Mouse (Mus musculus): ENCODE measurements around the gene Krtap3-1. TPM values are rescaled to one million over a fixed set of nuclear protein-coding genes. Genes with fewer than 3 reads are reported as not detected.
"Not testable (repeated sequence)": the region's sequence is repeated elsewhere in the genome, so short reads cannot be mapped to it uniquely, and the experiment has no call there.

Krtap3-1 gene
- not detected for total RNA-seq (2021)

DNA sequence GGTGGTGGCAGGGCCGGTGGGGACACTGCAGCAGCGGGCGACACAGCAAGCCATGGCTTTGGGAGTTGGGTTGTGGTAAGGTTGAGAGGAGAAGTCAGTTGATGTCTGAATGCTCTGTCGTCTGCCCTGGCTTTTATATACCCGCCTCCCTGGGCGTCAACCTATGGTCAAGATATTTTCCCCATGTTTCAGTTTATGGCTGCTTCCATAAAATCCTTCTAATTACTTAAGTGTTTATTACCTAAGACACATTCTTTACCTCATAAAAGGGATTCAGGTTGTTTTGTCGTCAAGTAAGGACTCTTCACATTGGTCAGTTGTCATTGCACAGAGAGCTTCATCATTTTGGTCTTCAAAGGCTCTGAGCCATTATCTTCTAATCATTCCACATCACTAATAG, at the start of gene Krtap3-1:
Krtap3-1 (minus strand) TSS at position 101 of the 400 bp plus-strand sequence.
- DNase-seq (ENCODE audit: extremely low spot score in 1 of 2, low spot score in 1 of 2) = no peak

DNA sequence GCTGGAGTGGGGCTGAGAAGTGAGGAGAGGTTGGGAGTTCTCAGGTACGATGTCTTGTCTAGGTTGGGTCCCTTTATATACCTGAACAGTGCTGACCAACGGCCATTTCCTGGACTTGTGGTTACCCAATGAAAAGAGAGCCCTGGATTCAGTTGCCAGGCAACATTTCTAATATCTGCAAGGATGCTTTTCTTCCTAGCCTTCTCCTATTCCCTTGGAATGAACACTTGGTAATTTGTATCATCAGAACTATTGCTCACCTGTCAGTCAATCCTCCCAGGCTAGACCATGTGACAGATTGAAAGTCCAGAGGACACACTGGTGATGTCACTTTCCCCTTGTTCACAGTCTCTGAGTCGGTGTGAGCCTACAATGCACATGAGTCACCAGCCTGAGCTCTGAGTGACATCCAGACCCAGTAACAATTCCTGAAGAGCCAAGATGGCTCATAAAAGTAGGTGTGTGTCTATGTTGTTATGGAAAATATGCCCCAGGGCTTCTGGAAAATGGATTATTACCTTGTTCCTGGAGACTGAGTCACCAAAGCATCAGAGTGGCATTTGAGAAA, 48.5 kb upstream of the Krtap3-1 start, which contains the start of gene Krtap2-4:
Krtap2-4 (minus strand) TSS at position 51 of the 568 bp plus-strand sequence.
- no peak for DNase-seq (ENCODE audit: extremely low spot score in 1 of 2, low spot score in 1 of 2)

DNA sequence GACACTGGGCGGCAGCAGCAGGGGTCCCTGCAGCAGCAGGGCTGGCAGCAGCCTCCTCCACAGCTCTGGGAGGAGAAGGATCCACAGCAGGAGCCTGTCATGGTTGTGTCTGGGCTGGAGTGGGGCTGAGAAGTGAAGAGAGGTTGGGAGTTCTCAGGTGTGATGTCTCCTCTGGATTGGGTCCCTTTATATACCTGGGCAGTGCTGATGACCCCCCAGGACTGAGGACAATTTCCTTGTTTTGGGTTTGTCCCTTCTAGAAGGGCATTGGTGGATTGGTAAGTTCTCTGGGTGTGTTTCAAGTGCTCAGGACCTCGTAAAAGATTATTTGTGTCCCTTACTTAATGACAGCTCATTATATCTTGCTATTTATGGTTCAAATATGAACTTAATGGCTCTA, 43.7 kb upstream of the Krtap3-1 start, which contains the start of gene Gm11937:
Gm11937 (minus strand) TSS at position 101 of the 400 bp plus-strand sequence.
- DNase-seq (ENCODE audit: extremely low spot score in 1 of 2, low spot score in 1 of 2) = not testable (repeated sequence)

DNA sequence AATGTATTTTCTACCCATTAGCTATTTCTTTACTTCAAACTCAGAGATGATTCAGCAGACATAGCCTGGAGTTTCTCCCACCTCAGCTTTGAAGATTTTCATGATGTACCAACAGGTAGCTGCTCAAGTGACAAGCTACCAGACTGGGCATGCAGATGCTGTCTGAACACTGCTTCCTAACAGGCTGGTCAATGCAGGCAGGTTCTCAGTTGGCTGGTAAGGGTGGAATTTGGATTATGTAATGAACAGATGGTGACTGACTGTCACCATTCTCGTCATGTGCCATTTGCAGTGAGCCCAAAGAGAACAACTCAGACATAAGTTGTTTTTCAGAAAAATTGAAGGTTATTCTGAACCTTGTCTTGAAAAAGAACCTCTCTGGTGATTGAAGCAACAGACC, 42.7 kb upstream of the Krtap3-1 start:
- DNase-seq (ENCODE audit: extremely low spot score in 1 of 2, low spot score in 1 of 2) = peak in 1 of 2 experiments; percentile 7

DNA sequence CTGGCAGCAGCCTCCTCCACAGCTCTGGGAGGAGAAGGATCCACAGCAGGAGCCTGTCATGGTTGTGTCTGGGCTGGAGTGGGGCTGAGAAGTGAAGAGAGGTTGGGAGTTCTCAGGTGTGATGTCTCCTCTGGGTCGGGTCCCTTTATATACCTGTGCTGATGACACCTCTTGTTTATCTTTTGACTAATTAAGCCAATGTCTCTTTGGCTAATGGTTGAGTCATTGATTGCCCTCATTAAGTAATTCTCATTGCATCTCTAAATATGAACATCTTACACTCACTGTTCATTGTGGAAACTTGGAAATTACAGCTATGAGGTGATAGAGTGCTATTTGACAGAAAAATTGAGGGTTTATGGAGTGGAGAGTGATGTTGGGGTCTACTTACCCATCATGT, 36.8 kb upstream of the Krtap3-1 start, which contains the start of gene Gm11938:
Gm11938 (minus strand) TSS at position 101 of the 400 bp plus-strand sequence.
- DNase-seq (ENCODE audit: extremely low spot score in 1 of 2, low spot score in 1 of 2) = not testable (repeated sequence)

DNA sequence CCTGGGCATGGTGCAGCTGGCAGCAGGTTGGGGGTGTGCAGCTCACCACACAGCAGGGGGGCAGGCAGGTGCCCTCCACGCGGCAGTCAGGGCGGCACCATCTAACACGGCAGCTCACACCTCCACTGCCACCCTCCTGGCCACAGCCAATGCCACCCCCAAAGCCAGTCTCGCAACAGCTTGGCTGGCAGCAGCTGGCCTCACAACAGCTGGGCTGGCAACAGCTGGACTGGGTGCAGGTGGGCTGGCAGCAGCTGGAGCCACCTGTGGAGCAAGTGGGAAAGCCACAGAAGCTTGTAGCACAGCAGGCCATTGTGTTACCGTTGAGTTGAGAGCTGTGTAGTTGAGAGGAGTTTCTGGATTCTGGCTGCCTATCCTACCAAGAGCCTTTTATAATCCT, 31.3 kb upstream of the Krtap3-1 start, which contains the start of gene Krtap9-3:
Krtap9-3 (minus strand) TSS at position 364 of the 400 bp plus-strand sequence.
- DNase-seq (ENCODE audit: extremely low spot score in 1 of 2, low spot score in 1 of 2) = not testable (repeated sequence)

DNA sequence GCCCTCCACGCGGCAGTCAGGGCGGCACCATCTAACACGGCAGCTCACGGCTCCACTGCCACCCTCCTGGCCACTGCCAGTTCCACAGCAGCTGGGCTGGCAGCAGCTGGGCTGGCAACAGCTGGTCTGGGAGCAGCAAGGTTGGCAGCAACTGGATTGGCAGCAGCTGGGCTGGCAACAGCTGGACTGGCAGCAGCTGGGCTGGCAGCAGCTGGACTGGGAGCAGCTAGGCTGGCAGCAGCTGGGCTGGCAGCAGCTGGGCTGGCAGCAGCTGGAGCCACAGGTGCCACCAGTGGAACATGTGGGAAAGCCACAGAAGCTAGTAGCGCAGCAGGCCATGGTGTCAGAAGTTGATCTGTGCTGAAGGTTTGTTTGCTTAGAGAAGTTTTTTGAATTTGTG, 24.6 kb upstream of the Krtap3-1 start, which contains the start of gene Krtap1-3:
Krtap1-3 (minus strand) TSS at position 359 of the 400 bp plus-strand sequence.
- no peak for DNase-seq (ENCODE audit: extremely low spot score in 1 of 2, low spot score in 1 of 2)

DNA sequence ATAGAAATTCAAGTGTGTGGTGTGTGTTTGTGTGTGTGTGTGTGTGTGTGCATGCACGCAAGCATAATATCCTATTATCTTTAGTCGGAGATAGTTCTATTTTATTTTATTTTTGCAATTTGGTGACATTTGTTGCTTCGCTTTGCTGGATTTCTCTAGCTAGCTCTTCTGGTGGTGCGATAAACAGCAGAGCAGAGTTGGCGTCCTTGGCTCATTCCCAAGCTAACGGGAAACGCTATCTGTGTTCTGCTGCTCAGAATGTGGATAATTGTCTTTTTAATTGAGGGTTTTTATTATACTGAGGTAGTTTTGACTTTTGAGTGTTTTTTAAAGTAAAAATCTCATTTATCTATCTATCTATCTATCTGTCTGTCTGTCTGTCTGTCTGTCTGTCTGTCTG, 18.7 kb upstream of the Krtap3-1 start:
- peak in 1 of 2 experiments; percentile 35 for DNase-seq (ENCODE audit: extremely low spot score in 1 of 2, low spot score in 1 of 2)

DNA sequence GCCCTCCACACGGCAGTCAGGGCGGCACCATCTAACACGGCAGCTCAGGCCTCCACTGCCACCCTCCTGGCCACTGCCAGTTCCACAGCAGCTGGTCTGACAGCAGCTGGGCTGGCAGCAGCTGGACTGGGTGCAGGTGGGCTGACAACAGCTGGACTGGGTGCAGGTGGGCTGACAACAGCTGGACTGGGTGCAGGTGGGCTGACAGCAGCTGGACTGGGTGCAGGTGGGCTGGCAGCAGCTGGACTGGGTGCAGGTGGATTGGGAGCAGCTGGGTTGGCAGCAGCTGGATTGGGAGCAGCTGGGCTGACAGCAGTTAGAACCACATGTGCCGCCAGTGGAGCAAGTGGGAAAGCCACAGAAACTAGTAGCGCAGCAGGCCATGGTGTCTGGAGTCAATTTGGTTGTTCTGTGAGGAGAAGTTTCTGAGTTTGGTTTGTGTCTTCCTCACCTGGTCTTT, 16.8 kb upstream of the Krtap3-1 start, which contains the start of gene Krtap1-4:
Krtap1-4 (minus strand) TSS at position 410 of the 460 bp plus-strand sequence.
- DNase-seq (ENCODE audit: extremely low spot score in 1 of 2, low spot score in 1 of 2) = no peak

DNA sequence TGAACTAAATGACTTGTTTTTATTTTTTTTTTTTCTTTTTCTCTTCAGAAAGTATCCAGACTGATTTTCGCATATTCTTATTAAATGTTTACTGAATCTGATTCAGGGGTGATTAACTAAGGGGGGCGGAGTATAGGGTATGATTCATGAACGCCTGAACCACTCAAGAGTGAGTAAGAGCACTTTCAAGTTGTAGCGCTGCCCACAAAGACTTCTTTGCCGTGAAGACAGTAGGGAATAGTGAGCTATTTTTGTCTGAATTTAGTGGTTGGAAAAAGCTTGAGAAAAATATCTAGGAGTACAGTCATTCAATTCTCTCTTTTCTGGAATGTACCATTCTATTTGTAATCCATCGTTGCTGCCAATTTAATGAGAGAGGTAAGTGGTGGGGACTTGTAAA, 15.1 kb upstream of the Krtap3-1 start:
- no peak for DNase-seq (ENCODE audit: extremely low spot score in 1 of 2, low spot score in 1 of 2)

DNA sequence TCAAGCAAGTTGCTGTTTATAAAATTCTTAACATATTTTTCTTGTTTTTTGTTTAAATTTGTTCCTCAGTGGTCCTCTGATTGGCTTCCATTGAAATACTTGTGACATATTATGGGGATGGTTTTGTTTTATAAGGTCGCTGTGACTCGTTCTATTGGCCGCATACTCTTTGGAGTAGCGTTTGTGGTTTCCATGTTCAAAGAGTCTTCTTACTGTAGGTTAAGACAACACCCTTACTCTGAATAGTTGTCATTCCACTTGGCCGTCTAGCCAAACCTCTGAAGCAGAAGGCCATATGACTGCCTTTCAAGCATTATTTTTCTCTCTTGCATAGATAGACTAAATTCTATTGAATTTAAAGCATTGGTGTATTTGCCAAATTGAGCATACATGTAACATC, 14.6 kb upstream of the Krtap3-1 start:
- no peak for DNase-seq (ENCODE audit: extremely low spot score in 1 of 2, low spot score in 1 of 2)

DNA sequence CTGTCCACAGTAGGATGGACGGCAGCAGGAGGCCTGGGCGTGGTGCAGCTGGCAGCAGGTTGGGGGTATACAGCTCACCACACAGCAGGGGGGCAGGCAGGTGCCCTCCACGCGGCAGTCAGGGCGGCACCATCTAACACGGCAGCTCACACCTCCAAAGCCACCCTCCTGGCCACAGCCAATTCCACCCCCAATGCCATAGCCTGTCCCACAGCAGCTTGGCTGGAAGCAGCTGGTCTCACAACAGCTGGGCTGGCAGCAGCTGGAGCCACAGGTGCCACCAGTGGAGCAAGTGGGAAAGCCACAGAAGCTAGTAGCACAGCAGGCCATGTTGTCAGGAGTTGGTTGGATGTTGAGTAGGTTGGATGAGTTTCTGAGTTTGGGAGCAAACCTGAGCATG, 14.2 kb upstream of the Krtap3-1 start, which contains the start of gene Krtap1-5:
Krtap1-5 (minus strand) TSS at position 381 of the 400 bp plus-strand sequence.
- DNase-seq (ENCODE audit: extremely low spot score in 1 of 2, low spot score in 1 of 2) = no peak

DNA sequence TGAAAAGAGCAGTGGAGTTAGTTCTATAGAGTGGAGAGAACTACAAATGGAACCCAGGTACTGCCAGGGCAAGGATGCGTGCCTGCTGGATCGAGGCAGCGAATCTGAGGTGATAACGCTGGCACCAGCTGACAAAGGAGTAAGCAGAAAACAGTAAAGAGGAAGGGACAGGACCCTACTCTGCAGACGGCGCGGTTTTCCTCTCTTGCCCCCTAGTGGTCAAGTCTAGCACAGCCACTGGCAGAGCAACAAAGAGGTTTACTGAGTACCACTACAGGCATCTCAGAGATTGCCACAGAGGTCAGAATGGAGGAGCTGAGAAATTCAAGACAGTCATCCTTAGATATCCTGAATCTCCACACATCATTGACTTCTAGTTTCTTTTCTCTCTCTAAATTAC, 7.7 kb upstream of the Krtap3-1 start:
- peak; percentile 53 to 77 for DNase-seq (ENCODE audit: extremely low spot score in 1 of 2, low spot score in 1 of 2)

DNA sequence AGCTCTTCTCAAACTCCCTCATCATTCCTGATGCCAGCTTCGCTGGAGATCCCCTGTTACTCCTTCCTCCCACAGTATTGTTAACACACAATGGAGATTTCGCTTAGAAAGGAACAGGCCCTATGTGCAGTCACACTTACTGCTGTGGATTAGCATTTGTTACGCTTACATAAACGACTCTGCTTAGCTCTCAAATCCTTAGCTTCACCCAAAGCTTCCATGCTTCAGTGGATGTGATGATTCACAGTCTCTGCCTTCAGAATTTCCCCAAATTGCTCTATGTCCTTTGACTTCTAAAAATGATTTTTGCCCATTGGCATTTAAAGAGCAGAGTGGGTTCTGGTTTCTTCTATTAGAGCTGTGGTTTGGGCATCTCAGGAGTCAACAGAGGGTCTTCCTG, 6.7 kb upstream of the Krtap3-1 start:
- DNase-seq (ENCODE audit: extremely low spot score in 1 of 2, low spot score in 1 of 2) = no peak

DNA sequence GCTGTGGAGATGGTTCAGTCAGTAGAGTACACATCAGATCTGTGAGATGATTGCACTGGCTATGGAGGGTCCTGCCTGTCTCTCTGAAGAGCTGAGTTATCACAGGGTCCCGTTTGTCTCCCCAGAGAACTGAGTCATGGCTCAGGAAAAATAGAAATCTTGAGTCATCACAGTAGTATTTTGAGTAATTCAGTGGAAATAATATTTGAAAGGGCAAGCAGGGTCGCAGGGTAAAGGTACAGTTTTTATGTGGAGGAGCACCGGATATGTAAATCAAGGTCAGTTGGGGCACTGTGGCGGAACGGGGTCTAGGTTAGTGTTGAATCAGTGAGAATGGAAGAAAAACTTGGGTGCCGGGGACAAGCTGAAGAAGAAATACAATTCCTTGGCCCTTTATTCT, 3.9 kb downstream of the Krtap3-1 start:
- DNase-seq (ENCODE audit: extremely low spot score in 1 of 2, low spot score in 1 of 2) = no peak

DNA sequence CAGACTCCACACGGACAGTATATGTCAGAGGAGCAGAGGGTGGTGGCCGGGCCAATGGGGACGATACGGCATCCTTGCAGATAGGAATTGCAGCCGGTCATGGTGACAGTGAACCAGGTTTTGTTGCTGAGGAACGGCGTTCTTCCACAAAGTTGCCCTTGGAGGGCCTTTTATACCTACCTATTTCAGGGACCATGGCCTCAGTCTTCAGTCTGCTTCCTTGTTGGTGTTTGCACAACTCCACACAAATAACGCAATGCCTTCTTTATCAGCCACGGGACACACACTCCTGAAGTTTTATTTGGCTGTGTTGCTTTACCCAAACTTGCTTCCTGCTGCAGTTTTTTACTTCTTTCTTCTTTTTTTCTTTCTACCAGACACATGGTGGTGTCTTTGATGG, 7.1 kb downstream of the Krtap3-1 start, which contains the start of gene Gm11939:
Gm11939 (minus strand) TSS at position 101 of the 400 bp plus-strand sequence.
- DNase-seq (ENCODE audit: extremely low spot score in 1 of 2, low spot score in 1 of 2) = no peak

DNA sequence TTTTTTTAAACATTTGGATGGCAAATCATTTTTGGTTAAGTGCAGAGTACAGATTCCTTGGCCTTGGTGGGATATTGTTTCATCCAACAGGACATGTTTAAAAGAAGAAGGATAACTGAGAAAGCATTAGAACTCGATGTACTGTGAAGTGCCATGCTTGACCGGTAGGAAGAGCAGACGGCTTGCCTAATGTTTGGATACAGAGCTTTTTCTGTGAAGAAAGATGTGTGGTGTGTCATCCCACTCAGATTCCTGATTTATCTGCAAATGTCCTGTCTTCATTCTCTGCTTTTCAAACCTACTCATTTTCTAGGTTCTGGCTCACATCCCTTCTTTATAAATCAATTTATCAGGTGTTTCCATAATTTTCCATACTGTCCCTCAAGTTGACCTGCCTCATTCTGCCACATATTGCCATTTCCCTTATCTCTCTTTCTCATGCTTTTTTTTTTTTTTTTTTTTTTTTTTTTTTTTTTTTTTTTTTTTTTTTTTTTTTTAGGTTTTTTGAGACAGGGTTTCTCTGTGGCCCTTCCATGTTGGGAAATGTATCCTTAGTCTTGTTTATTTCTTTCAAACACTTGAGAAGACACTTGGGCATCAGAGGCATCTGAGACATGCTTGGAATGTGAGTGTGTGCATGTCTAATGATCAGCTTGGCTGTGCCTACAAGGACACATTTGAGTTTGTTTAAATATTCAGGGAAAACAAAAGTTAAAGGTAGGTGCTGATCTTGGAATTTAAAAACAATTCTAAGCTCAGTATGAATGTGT, 8.3 kb downstream of the Krtap3-1 start:
- DNase-seq (ENCODE audit: extremely low spot score in 1 of 2, low spot score in 1 of 2) = no peak

DNA sequence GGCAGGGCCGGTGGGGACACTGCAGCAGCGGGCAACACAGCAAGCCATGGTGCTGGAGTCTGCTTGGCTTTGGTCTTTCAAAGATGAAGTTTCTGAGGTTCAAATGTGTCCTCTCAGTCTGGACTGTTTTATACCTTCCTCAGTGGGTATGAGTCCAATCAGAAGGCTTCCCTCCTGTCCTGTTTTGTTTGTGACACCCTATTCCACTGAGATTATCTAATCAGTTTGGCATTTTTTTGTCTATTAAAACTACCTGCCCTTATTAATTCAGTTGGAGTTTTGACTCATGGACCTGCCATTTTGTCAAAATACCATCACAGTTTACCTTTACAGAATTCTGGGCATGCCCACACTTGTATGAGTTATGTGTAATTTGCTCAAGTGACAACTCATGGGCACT, 9.7 kb downstream of the Krtap3-1 start, which contains the start of gene Krtap3-2:
Krtap3-2 (minus strand) TSS at position 101 of the 400 bp plus-strand sequence.
- DNase-seq (ENCODE audit: extremely low spot score in 1 of 2, low spot score in 1 of 2) = no peak

DNA sequence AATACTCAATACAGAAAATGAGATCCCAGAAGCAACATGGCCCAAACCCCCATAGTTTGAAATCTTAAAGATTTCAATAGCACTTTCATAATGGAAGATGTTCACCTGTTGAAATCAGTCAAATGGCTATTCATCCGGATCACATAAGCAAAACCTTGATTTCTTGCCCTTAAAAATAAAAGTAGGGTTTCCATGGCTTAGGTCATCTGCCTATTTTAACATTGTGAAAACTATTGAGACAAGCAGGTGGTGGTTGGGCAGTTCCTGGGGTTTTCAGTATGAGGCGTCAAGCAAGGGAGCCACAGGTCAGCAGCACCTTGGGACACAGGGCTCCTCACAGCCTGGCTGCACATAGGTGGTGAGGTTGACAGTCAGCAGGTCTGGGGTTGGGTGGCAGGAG, 10.2 kb downstream of the Krtap3-1 start:
- DNase-seq (ENCODE audit: extremely low spot score in 1 of 2, low spot score in 1 of 2) = no peak

DNA sequence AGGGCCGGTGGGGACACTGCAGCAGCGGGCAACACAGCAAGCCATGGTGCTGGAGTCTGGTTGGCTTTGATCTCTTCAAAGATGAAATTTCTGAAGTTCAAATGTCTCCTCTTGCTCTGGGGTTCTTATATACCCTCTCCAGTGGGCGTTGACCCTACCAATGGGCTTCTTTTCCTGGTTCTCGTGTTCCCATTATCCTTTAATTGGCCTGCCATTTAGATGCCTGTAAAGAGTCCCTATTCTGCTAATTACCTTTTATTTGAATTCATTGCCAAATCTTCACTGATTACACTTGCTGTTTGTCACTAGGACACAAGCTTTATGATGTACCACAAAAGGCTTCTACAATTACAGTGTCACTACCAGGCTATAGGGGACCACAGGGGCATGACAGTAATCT, 15.7 kb downstream of the Krtap3-1 start, which contains the start of gene Krtap3-3:
Krtap3-3 (minus strand) TSS at position 101 of the 400 bp plus-strand sequence.
- no peak for DNase-seq (ENCODE audit: extremely low spot score in 1 of 2, low spot score in 1 of 2)

DNA sequence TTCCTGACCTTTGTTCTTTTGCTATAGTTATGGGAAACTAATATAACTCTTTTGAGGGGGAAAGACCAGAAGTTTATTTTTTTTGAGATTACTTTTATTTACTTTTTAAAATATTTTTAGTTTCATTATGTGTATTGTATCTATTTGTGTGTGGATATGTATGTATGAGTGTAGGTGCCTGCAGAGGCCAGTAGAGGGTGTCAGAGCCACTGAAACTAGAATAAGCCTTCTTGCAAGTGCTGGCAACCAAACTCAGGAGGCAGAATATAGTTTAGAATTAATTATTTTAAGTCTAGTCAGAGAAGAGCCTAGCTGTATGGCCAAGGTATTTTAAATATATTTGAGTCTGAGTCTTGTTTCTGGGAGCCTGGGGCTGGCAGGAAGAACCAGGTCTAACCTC, 18.5 kb downstream of the Krtap3-1 start:
- no peak for DNase-seq (ENCODE audit: extremely low spot score in 1 of 2, low spot score in 1 of 2)

Measured in layer of hippocampus, postnatal 25 days (tissue).